Mouse (Mus musculus): ENCODE measurements at regions not wholly inside any gene's neighbourhood (a gene's known extent, or its start where the extent isn't known, plus 50 kb on each side); places are given as distances from the start of the nearest gene placed in this dataset.

- DNase-seq: no peak
Observed at GRCm38 (mm10) chr12:107539683-107540082, 51.3 kb downstream of the 3110018I06Rik start.

GRCm38 (mm10) chr12:107541196-107541595, 52.8 kb downstream of the 3110018I06Rik start:
- DNase-seq: no peak

- DNase-seq: peak; percentile 15
Observed at GRCm38 (mm10) chr12:107547194-107547885, 58.9 kb downstream of the 3110018I06Rik start.

DNA sequence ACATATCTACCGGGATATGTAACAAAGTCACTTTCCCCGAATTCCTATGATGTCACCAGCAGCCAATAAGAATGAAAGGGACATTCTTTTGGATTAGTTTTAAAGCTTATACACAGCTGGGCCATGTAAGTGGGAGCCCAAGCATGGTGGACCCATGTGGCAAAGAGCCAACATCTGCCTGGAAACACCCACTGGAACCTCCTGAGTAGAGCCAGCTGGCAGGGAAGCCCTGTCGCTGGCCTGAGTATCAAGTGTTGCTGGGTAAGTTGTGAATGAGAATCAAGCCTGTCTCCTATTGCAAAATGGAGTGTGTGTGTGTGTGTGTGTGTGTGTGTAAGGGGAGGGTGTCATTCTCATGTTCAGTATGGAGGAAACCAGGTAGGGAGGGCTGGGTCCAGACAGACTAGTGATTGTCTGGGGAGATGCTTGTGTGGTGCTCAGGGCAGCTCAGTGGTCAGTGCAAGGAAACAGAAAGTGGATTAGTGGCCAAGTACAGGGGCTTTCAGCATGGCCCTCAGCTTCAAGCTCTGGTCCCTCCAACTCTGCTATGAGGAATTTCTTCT, 59.5 kb downstream of the 3110018I06Rik start:
- DNase-seq: peak; percentile 64

DNA sequence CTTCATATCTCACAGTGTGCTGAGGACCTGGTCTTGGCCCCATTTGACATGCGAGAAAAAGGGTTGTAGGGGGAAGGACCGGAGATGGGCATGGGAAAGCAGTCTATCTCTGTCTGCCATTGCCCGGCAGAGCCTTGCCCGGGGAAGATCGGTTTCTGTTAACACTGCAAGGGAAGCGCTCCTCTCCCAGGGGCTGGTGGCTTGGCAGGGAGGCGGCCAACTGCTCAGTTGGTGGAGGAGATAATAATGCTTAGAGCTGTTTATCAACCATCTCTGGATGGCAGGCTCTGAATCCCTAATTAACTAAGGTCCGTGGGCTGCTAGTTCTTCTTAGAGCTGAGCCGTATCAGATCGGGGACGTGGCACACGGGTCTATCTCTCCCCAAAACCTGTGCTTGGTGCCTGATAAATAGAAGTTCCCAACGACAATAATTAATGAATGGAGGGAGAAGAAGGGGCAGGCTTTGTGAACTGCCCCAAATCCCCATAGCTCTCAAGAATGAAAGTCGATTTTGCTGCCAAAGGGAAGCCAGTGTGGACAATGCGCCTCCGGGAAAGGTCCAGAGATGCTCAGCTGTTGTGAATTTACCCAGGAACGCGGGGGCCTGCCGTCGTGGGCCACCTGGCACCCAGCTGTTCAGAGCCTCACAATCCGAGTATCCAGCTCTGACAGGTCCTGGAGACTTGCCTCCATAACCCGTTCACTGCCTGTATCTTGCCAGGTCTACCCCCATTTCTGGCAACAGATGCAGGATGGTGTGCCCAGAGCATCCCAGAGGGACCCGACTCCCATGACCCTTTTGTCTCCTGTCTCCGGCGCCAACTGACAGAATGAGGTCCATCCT, 61.2 kb downstream of the 3110018I06Rik start:
- no peak for DNase-seq

DNA sequence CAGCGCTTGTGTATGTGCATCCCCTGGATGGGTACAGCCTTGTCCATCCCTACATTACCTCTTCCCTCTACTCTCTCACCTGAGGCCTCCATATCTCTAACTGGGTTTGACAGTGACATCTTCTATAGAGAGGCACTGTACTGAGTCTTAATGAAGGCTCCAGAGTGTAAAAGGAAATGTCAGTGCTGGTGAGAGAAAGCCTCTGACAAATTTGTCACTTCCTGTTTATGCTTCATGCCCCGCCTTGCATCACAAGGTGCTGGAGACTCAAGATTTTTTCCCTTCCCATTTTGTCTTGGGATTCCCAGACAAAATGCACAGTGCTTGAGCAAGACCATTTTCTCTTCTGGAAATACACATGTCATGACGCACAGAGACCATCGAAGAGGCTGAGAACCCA, 70.8 kb downstream of the 3110018I06Rik start:
- no peak for DNase-seq

DNA sequence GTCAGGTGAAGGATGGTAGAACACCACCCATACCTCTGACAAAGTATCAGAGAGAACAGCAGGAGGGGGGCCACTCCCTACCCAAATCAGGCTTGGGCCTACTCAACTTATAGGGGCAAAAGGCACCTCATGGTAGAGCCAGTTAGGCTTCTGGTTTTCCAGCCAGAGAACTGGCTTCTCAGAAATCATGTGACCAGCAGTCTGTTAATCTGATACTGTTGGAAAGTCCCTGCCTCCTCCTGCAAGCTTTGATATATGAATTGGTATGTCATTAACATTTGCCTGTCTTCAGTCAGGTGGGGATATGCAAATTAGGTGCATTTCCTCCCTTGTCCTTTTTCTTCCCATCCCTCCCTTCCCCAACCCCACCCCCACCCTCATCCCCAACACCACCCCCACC, 71.7 kb downstream of the 3110018I06Rik start:
- no peak for DNase-seq

GRCm38 (mm10) chr12:107572586-107572985, 84.2 kb downstream of the 3110018I06Rik start:
- DNase-seq: no peak

DNA sequence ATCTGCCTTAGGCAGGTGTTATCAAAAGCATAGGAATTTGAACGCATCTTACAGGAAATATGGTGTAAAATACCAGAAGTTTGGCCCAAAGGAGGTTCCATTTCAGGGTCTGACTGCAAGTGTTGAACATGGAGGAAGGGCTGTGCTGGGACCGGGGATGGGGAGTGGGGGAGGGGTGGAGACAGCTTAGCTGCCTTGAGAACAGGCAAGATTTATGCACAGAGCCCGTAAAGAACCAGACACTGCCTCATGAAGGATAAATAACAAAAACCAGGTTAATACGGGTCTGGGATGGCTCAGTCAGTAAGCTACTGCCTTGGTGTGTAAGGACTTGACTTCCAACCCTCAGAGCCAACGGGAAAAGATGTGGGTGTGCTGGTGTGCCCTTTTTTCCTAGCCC, 91.1 kb downstream of the 3110018I06Rik start:
- no peak for DNase-seq

- DNase-seq: no peak
Observed at GRCm38 (mm10) chr12:107583151-107583720, 94.8 kb downstream of the 3110018I06Rik start.

DNA sequence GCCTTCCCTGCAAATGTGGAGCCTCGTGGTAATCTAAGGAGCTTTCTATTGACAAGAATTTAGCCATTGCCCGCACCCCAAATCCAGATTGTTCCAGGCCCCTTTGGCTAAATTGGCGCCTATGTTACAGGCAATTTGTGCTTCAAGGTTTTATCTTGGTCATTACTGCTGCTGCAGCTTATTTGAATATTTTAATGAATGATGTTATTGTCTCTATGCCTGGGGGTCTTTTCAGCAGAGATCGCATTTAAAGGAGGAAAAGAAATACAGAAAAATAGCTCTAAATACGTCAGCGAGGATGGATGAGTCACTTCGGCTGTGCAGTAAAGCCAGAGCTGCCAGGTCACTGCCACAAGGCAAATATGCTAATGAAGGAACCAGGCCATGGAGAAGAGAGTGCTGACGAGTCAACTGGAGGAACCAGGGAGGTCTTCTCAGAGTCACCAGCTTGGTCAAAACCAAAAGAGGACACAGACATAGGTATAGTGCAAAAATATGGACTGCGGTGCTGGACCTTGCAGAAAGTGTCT, 97.3 kb downstream of the 3110018I06Rik start:
- DNase-seq: no peak

GRCm38 (mm10) chr12:107596236-107596635, 107.8 kb downstream of the 3110018I06Rik start:
- no peak for DNase-seq

GRCm38 (mm10) chr12:107600576-107600975, 112.1 kb downstream of the 3110018I06Rik start:
- no peak for DNase-seq

DNA sequence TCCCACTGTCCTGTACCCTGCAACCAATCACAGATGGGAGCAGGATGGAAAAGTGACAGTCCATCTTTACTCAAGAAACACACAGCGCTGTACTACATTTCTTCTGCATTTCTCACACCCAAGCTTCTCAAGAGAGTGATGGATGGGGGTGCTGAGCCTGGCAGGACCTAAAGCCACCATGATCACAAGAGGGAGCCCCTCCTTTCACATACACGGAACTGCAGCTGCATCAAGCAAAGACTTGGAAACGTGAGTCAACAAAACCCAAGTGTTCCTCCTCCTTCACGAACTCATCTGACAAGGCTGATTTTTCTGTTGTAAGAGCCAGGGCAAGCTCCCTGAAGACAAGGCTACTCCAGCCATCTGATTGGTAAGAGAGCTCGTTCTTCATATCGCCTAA, 120.5 kb downstream of the 3110018I06Rik start:
- DNase-seq: no peak

DNA sequence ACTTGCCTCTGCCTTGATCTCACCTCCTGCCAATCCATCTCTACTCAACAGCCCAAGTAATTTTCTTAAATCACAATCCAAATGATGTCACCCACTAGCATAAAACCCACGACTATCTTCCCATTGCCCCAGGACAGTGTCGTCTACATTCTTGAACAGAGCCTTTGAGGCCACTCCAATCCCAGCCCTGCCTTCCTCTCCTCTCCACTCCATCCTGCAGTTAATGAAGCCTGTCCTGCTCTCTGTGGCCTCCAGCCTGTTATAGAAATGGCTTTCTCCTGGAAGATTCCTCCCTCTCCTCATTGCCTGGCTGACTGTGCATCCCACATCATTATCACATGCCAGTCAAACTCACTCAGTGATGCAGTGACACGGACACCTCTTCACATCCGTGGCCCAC, 121.6 kb downstream of the 3110018I06Rik start:
- no peak for DNase-seq

- no peak for DNase-seq
Observed at GRCm38 (mm10) chr12:107617212-107617994, 129.0 kb downstream of the 3110018I06Rik start.

- no peak for DNase-seq
Observed at GRCm38 (mm10) chr12:107624446-107624845, 136.0 kb downstream of the 3110018I06Rik start.

GRCm38 (mm10) chr12:107648008-107648407, 159.6 kb downstream of the 3110018I06Rik start:
- no peak for DNase-seq

DNA sequence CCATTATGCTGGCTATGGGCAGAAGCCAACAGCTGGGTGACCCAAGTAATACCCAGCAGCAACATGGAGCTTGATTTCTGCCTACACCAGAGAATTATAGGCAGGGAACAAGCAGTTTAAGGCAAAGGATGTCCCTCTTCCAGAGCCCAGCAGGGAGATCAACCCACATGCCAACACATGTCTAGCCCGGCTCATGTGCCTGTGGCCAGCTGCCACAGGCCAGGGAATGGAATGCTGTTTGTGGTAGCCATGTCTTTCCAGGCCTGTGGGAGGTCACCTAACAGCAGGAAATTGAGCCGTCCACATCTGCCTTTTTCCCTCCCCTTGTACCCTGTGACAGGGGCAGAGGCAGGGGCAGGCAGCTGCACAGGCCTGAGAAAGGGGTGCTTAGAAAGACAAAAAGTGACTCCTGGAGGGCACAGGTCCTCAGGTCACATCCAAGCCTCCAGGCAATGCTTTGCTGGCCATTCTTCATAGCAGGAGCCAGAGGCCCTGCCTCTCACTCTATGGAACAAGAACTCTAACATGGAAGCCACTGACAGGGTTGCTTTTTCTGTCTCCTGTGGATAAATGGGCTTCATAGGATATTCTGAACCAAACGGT, 163.8 kb downstream of the 3110018I06Rik start:
- DNase-seq: no peak

DNA sequence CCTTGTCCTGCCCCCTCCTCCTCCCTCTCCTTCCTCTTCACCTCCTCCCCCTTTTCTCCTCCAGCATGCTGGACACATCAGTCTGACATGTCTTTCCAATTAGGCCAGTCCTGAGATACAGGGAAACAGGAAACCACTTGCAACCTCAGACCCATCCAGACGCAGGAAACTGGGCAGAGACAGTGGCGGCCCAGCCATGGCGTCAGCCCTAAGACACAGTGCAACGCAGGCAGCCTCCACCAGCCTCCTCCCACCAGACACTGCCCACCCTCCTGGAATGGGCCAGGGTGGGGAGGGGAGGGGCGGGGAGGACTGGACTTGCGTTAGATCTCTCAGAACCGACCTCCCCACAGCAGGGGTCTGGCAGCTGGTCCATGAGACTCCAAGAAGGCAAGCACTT, 164.7 kb downstream of the 3110018I06Rik start:
- DNase-seq: peak; percentile 19

DNA sequence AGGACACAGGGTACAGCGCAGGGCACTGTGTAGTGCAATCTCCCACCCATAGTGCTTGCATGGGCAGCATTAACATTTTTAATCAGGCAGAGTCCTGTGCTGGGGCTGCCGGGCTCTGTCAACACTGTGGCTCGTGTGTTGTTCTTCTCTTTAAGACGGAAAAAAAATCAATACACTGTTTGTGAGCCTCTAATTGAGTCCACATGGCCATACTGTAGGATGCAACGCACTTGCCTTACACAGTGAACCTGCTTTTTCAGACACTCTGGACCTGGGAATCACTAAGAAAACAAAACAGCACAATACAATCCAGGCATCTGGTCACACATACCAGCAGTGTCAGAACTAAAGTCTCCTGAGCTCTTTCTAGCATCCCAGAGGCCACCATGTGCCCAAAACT, 168.4 kb downstream of the 3110018I06Rik start:
- DNase-seq: no peak

GRCm38 (mm10) chr12:107658241-107658640, 169.8 kb downstream of the 3110018I06Rik start:
- DNase-seq: no peak
